Mouse (Mus musculus): ENCODE data around the gene Sympk. TPM values are rescaled to one million over a fixed set of nuclear protein-coding genes. Genes with fewer than 3 reads are reported as not detected.
A peak's percentile ranks its signal among the peaks of the same experiment; 100 is the strongest.

Gene Sympk
- polyA plus RNA-seq, 1 experiment = 113 TPM

DNA sequence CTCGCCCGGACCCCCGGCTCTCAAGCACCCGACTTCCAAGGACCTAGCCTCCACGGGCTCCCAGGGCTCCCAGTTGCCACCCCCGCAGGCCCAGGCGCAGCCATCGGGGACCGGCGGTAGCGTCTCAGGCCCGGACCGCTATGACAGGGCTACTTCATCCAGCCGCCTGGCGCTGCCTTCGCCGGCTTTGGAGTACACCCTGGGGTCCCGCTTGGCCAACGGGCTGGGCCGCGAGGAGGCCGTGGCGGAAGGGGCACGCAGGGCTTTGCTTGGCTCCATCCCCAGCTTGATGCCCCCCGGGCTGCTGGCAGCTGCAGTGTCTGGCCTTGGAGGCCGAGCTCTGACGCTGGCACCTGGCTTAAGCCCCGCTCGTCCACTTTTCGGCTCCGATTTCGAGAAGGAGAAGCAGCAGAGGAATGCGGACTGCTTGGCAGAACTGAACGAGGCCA lies 19.5 kb upstream of the Sympk start:
- no peak for TF ChIP-seq CTCF (IDR thresholded peaks at IDR 0.05; ENCODE audit: extremely low read depth, insufficient read depth, low read length)

DNA sequence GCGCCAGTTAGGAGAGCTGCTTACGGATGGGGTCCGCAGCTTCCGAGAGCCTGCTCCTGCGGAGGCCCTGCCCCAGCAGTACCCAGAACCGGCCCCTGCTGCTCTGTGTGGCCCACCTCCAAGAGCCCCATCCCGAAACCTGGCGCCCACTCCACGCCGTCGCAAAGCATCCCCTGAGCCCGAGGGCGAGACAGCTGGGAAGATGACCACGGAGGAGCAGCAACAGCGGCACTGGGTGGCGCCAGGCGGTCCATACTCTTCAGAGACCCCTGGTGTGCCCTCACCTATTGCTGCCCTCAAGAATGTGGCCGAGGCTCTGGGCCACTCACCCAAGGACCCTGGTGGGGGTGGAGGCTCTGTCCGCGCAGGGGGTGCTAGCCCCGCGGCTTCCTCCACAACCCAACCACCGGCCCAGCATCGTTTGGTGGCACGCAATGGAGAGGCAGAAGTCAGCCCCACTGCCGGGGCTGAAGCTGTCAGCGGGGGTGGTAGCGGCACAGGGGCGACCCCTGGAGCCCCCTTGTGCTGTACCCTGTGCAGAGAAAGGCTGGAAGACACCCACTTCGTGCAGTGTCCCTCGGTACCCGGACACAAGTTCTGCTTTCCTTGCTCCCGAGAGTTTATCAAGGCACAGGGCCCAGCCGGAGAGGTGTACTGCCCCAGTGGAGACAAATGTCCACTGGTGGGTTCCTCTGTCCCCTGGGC lies 18.6 kb upstream of the Sympk start:
- H3K4me3 ChIP-seq (ENCODE audit: insufficient read depth, low read length) = peak overlapping the region; percentile 42; the same call in 1 of the 2 replicates
- TF ChIP-seq POLR2A (IDR thresholded peaks at IDR 0.05; ENCODE audit: extremely low read depth, insufficient read depth, low read length) (no peak), CTCF (IDR thresholded peaks at IDR 0.05; ENCODE audit: extremely low read depth, insufficient read depth, low read length) (no peak)

More for the DNA sequence above, 19.5 kb upstream of the Sympk start:
- Histone ChIP-seq H3K27ac (ENCODE audit: insufficient read depth, low read length) (no peak overlapping the region), H3K4me3 (ENCODE audit: insufficient read depth, low read length) (peak overlapping the region; percentile 42), H3K4me1 (ENCODE audit: control insufficient read depth, insufficient read depth, low read length) (no peaks in the 10 kb centered on the region)

DNA sequence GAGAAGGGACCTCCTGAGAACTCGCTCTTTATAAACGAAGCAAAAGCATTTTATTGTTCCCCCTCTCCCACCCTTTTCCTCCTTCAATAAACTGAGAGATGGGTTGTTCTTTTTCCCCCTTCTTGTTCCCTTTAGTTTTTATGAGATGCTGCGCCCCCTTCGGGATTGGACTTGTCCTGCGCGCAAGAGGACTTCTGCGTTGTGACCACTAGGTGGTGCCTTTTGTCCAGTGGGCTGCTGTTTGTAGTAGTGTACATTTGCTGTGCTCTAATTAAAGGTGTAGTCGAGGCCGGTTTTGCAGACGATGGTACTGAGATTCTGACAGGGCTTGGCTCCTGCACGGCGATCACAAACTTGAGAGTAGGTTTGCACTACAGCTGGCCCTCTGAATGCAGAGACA lies 17.7 kb upstream of the Sympk start:
- no peak overlapping the region for H3K4me3 ChIP-seq (ENCODE audit: insufficient read depth, low read length)
- no peak overlapping the region for H3K27ac ChIP-seq (ENCODE audit: insufficient read depth, low read length)
- no peaks in the 10 kb centered on the region for H3K4me1 ChIP-seq (ENCODE audit: control insufficient read depth, insufficient read depth, low read length)
- TF ChIP-seq CTCF (IDR thresholded peaks at IDR 0.05; ENCODE audit: extremely low read depth, insufficient read depth, low read length) (peak; percentile 99), POLR2A (IDR thresholded peaks at IDR 0.05; ENCODE audit: extremely low read depth, insufficient read depth, low read length) (no peak)

More for the DNA sequence above, 18.6 kb upstream of the Sympk start:
- Histone ChIP-seq H3K4me1 (ENCODE audit: control insufficient read depth, insufficient read depth, low read length) (no peaks in the 10 kb centered on the region), H3K27ac (ENCODE audit: insufficient read depth, low read length) (no peak overlapping the region)

DNA sequence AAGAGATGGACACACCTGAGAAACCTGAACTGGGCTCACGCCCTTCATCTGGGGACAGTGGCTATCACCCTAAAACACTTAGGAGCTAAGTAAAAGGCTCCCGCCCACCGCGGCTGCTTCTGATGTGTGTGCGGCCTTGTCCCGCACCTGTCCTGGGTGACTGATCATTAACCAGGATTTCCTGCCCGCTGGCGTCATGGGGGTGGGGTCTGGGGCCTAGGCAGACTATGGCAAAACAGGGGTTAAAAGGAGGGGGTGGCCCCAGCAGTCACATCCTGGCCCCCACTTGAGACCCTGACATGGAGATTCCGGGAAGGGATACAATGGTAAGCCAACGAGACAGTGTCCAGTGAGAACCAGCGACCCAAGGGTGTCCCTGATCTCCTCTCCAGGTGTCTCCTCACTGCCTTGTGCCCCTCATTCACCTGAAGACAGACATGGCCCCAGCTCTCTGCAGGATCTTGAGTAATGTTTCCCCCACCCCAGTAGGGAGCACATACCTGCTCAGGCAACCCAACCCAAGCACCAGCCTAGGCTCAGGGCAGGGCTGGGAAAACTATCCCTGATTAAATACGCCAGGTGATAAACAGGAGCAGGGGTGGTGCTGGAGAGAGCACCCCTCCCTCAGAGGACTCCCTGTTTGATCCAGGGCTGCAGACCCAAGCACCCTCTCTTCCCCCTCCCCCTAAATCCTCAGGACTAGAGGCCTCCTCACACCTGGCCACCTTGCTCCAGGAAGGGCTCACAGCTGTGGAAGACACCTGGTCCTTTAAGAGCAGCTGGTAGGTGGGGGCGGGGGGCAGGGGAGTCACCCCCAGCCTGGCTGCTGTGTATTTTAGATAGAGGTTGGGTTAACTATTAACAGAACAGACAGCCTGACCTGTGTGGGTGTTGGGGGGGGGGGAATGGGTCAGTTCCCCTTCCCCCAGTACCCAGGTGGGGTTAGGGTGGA lies 16.9 kb upstream of the Sympk start:
- no peak for TF ChIP-seq POLR2A (IDR thresholded peaks at IDR 0.05; ENCODE audit: extremely low read depth, insufficient read depth, low read length)
- no peak for TF ChIP-seq CTCF (IDR thresholded peaks at IDR 0.05; ENCODE audit: extremely low read depth, insufficient read depth, low read length)
- Histone ChIP-seq H3K4me3 (ENCODE audit: insufficient read depth, low read length) (no peak overlapping the region), H3K27ac (ENCODE audit: insufficient read depth, low read length) (no peak overlapping the region), H3K4me1 (ENCODE audit: control insufficient read depth, insufficient read depth, low read length) (no peaks in the 10 kb centered on the region)

DNA sequence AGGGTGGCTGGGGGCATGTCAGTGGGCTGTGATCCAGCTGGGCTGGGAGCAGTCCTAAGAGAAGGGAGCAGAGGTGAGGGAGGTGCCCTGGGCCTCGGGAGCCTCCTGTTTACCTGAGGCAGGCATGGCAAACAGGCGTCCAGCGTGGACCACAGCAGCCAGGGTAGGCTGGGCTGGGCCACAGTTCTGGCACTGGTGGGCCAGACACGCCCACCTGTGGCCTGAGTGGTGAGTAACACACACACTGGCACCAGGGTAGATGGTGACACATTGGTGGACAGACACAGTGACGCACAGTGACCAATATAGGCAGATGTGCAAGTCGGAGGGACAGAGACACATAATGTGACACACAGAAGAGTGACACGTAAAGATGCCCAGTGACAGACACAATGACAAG lies 13.6 kb upstream of the Sympk start:
- TF ChIP-seq POLR2A (IDR thresholded peaks at IDR 0.05; ENCODE audit: extremely low read depth, insufficient read depth, low read length) = no peak
- TF ChIP-seq CTCF (IDR thresholded peaks at IDR 0.05; ENCODE audit: extremely low read depth, insufficient read depth, low read length) = no peak
- Histone ChIP-seq H3K4me1 (ENCODE audit: control insufficient read depth, insufficient read depth, low read length) (no peaks in the 10 kb centered on the region), H3K27ac (ENCODE audit: insufficient read depth, low read length) (no peak overlapping the region), H3K4me3 (ENCODE audit: insufficient read depth, low read length) (no peak overlapping the region)

DNA sequence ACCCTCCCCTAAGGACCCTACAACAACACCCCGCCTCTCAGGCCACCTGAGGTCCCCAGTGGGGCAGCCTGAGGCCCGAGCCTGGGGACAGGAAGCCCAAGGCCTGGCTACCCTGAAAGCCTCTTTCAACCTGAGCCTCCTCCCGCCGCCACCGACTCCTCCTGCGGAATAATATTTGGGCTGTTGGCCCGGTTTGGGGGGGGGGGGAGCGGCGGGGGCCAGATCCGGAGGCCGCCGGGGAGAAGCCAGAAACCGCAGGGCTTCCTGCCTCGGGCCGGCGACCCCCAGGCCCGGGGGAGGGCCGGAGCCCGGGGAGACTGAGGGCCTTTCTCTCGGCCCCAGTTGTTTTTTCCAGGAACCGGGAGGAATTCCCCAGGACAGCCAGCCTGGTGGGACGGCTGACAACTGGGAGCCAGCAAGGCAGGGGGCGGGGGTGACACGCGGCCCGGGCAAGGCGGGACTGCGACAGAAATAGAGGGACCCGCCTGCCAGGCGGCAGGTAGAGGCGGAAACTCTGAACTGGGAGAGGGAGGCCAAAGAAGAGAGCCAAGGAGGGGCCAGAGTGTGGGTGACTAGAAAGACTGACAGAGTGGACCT lies 12.1 kb upstream of the Sympk start:
- no peak overlapping the region for H3K4me3 ChIP-seq (ENCODE audit: insufficient read depth, low read length)
- no peak for TF ChIP-seq POLR2A (IDR thresholded peaks at IDR 0.05; ENCODE audit: extremely low read depth, insufficient read depth, low read length)
- no peak for TF ChIP-seq CTCF (IDR thresholded peaks at IDR 0.05; ENCODE audit: extremely low read depth, insufficient read depth, low read length)
- H3K27ac ChIP-seq (ENCODE audit: insufficient read depth, low read length) = no peak overlapping the region
- no peaks in the 10 kb centered on the region for H3K4me1 ChIP-seq (ENCODE audit: control insufficient read depth, insufficient read depth, low read length)

DNA sequence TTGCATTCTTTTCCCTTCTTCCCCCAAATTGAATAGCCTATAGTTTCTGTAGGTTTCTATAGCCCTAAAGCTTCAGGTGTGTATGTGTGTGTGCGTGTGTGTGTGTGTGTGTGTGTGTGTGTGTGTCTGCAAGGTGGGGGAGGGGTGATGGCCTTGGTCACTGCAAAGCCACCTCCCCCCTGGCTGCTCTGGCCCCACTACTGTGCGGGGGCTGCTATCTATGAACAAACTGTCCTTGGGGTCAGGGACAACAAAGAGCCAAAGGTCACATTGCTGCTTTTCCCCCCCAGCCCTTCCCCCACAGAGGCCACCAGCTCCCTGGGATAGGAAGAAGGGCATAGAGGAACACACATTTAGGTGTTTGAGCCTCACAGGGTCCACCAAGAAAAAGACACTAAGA lies 11.3 kb upstream of the Sympk start:
- H3K4me3 ChIP-seq (ENCODE audit: insufficient read depth, low read length) = no peak overlapping the region
- H3K4me1 ChIP-seq (ENCODE audit: control insufficient read depth, insufficient read depth, low read length) = no peaks in the 10 kb centered on the region
- no peak overlapping the region for H3K27ac ChIP-seq (ENCODE audit: insufficient read depth, low read length)
- no peak for TF ChIP-seq CTCF (IDR thresholded peaks at IDR 0.05; ENCODE audit: extremely low read depth, insufficient read depth, low read length)
- TF ChIP-seq POLR2A (IDR thresholded peaks at IDR 0.05; ENCODE audit: extremely low read depth, insufficient read depth, low read length) = no peak

DNA sequence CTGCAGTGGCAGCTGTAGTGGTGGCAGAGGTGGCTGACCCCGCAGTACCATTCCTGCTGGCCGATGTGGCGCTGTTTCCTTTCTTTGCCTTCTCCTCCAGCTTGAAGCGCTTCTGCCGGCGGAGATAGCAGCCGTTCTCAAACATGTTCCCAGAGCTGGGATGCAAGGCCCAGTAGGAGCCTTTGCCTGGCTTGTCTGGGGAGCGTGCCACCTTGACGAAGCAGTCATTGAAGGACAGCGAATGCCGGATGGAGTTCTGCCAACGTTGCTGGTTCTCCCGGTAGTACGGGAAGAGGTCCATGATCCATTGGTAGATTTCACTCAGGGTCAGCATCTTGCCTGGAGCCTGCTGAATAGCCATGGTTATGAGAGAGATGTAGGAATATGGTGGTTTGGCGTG lies 9.7 kb upstream of the Sympk start:
- TF ChIP-seq CTCF (IDR thresholded peaks at IDR 0.05; ENCODE audit: extremely low read depth, insufficient read depth, low read length) (no peak), POLR2A (IDR thresholded peaks at IDR 0.05; ENCODE audit: extremely low read depth, insufficient read depth, low read length) (no peak)
- no peaks in the 10 kb centered on the region for H3K4me1 ChIP-seq (ENCODE audit: control insufficient read depth, insufficient read depth, low read length)
- H3K27ac ChIP-seq (ENCODE audit: insufficient read depth, low read length) = no peak overlapping the region
- H3K4me3 ChIP-seq (ENCODE audit: insufficient read depth, low read length) = no peak overlapping the region

DNA sequence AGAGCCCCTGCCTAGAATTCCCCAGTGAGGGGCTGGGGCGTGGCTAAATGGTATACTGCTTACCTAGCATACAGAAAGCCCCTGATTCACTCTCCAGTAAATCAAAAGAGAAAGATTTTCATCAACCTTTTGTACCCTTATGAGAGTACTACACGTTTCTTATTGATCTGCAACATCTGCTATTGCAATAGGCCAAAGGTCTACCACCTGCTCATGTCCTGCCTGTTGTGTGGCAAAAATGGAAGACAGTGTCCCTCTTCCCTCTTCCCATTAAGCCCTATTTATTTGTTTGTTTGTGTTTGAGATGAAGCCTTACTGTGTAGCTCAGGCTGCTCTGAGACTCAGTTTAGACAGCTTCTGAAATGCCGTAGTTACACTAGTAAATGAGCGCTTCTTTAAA lies 8.1 kb upstream of the Sympk start:
- H3K4me1 ChIP-seq (ENCODE audit: control insufficient read depth, insufficient read depth, low read length) = no peaks in the 10 kb centered on the region
- H3K4me3 ChIP-seq (ENCODE audit: insufficient read depth, low read length) = no peak overlapping the region
- TF ChIP-seq CTCF (IDR thresholded peaks at IDR 0.05; ENCODE audit: extremely low read depth, insufficient read depth, low read length) = no peak
- no peak overlapping the region for H3K27ac ChIP-seq (ENCODE audit: insufficient read depth, low read length)
